Comparison of ENCODE assay signal across 9 mouse cellular contexts in genomic region chr10:95183051-95183450, GRCm38 (mm10).
DNase-seq lines count a peak whose midpoint lies in the region.
"Had no signal": no experiment of that assay in that cellular context is flagged by ENCODE, and none has a peak within 500 bp of the region (broad histone marks: within the 10 kb centered on the region; RNA-seq: fewer than 3 reads in every experiment).

No protein-coding gene starts in this region.

- H3K4me1 ChIP-seq in heart, embryonic 10.5 days, result 0 out of 2 replicates have a peak, but pooled peaks cover 7% of the 10 kb centered on the region

- WGBS in heart, embryonic 10.5 days, result 74% methylated on average over 4 of the region's 4 CpGs

- 0 out of 2 replicates have a peak overlapping the region, but pooled peaks have one; percentile 11 for H3K27ac ChIP-seq in heart, embryonic 10.5 days
- H3K27ac ChIP-seq: kidney, postnatal 0 days had no signal

- no peaks in the 10 kb centered on the region for H3K9me3 ChIP-seq in heart, embryonic 10.5 days

- no peak overlapping the region for H3K4me3 ChIP-seq in heart, embryonic 10.5 days

- peak; percentile 61 for DNase-seq in adrenal gland, adult 2 months
- DNase-seq in adrenal gland, adult 8-10 months, result no peak
- DNase-seq in urinary bladder, postnatal 14 days (ENCODE audit: low spot score), result peak; percentile 66
- DNase-seq in urinary bladder, adult 2 months (ENCODE audit: low spot score), result no peak
- DNase-seq in heart, embryonic 10.5 days (ENCODE audit: low spot score), result no peak
- peak; percentile 21 to 46 for DNase-seq in left cerebral cortex, postnatal 36 days (ENCODE audit: low spot score in 2 of 2)
- DNase-seq in telencephalon, adult 2 months (ENCODE audit: low read depth, low spot score), result peak; percentile 44
- DNase-seq in embryo, embryonic 9.5 days (ENCODE audit: extremely low spot score), result no peak

- H3K27me3 ChIP-seq in heart, embryonic 10.5 days (ENCODE audit: insufficient read depth, poor library complexity, severe bottlenecking), result no peaks in the 10 kb centered on the region

- H3K36me3 ChIP-seq in heart, embryonic 10.5 days, result no peaks in the 10 kb centered on the region

- intact Hi-C loops in left cerebral cortex, postnatal 36 days (cut with DNase I), result no loop called here

Comparison
In these comparisons a context has a peak if more than half of its experiments do, and no peak if none do; other contexts are left out.
1. DNase-seq: peak in adrenal gland, adult 2 months (single experiment), urinary bladder, postnatal 14 days (single experiment), left cerebral cortex, postnatal 36 days (2 of 2) and telencephalon, adult 2 months (single experiment); none in adrenal gland, adult 8-10 months (single experiment), urinary bladder, adult 2 months (single experiment), heart, embryonic 10.5 days (single experiment) and embryo, embryonic 9.5 days (single experiment).